Mouse (Mus musculus): ENCODE measurements around the gene Krtap16-1.

GRCm38 (mm10) chr11:100029768-100030167 is 43.4 kb upstream of the Krtap16-1 start, which contains the start of gene Krt33b:
- TF ChIP-seq CTCF (conservative IDR thresholded peaks at IDR 0.05 in 1 of 2, IDR thresholded peaks at IDR 0.05 in 1 of 2; ENCODE audit: low read depth in 2 of 2, low read length in 2 of 2) (no peak), POLR2AphosphoS2 (IDR thresholded peaks at IDR 0.05; ENCODE audit: low read depth, low read length) (no peak), POLR2A (IDR thresholded peaks at IDR 0.05; ENCODE audit: low read depth, low read length) (no peak), SIN3A (IDR thresholded peaks at IDR 0.05; ENCODE audit: low read length) (no peak), GABPA (IDR thresholded peaks at IDR 0.05; ENCODE audit: insufficient replicate concordance, low read depth, low read length) (no peak)

Data from CH12.LX (cell line).